Mouse (Mus musculus) liver, embryonic 14.5 days (tissue): Measurements from ENCODE around the gene Maml2. TPM values are rescaled to one million over a fixed set of nuclear protein-coding genes. Genes with fewer than 3 reads are reported as not detected.

ENCODE experiments used
- ATAC-seq: fragments of 200-750 bp; cut with Nextera tagmentation; 2 replicates; pipeline ENCODE4 v1.8.0; 2017; ENCODE audit warnings: moderate number of reproducible peaks, mild to moderate bottlenecking, moderate library complexity; ENCODE audit not compliant: insufficient read depth
- DNase-seq, 3 experiments: peaks; one replicate each; pipeline ENCODE4 v3.0.0-alpha.2; 2012 to 2013; ENCODE audit warnings: low read depth in 3 of 3, low spot score in 3 of 3
- H3K27ac ChIP-seq: fragments of 300-500 bp; sonication (generic); 2 replicates; pipeline ENCODE4 v1.5.1; 2014; ENCODE audit warnings: moderate library complexity, mild to moderate bottlenecking, control low read depth, inconsistent platforms
- H3K27me3 ChIP-seq: fragments of 300-500 bp; sonication (generic); 2 replicates; pipeline ENCODE4 v1.6.1; 2014; ENCODE audit warnings: mild to moderate bottlenecking, low read length, moderate library complexity; ENCODE audit not compliant: control insufficient read depth, insufficient read depth
- H3K36me3 ChIP-seq: fragments of 300-500 bp; sonication (generic); replicated peaks from 2 replicates; pipeline ENCODE4 v1.6.1; 2014; ENCODE audit warnings: low read depth; ENCODE audit not compliant: control insufficient read depth, insufficient read depth
- H3K4me1 ChIP-seq, 2 experiments: fragments of 200-500 bp in 1 of 2; fragments of 300-500 bp in 1 of 2; sonication (generic) in 1 of 2; replicated peaks; 2 replicates each; pipeline ENCODE4 v1.6.1; 2012 to 2014; ENCODE audit warnings: antibody characterized with exemption in 1 of 2, inconsistent platforms in 1 of 2, low read length in 1 of 2; ENCODE audit not compliant: control insufficient read depth in 2 of 2, insufficient read depth in 2 of 2
- H3K4me2 ChIP-seq: fragments of 300-500 bp; sonication (generic); 2 replicates; pipeline ENCODE4 v1.6.1; 2014; ENCODE audit warnings: low read depth, mild to moderate bottlenecking, control low read depth, moderate library complexity
- H3K4me3 ChIP-seq, 2 experiments: fragments of 200-500 bp in 1 of 2; fragments of 300-500 bp in 1 of 2; sonication (generic) in 1 of 2; 2 replicates each; pipeline ENCODE4 v1.5.1; 2012 to 2014; ENCODE audit warnings: low read depth in 2 of 2, low read length in 2 of 2, mild to moderate bottlenecking in 2 of 2, control low read depth in 1 of 2, inconsistent platforms in 1 of 2, moderate library complexity in 1 of 2; ENCODE audit not compliant: insufficient read depth in 1 of 2
- H3K9ac ChIP-seq: fragments of 300-500 bp; sonication (generic); replicated peaks from 2 replicates; pipeline ENCODE4 v1.6.1; 2014; ENCODE audit warnings: mild to moderate bottlenecking, control low read depth, moderate library complexity
- H3K9me3 ChIP-seq: fragments of 300-500 bp; sonication (generic); 2 replicates; pipeline ENCODE4 v1.6.1; 2016; ENCODE audit warnings: low read length, mixed read lengths; ENCODE audit not compliant: control insufficient read depth
- CTCF ChIP-seq: IDR thresholded peaks from 2 replicates; pipeline ENCODE4 v1.5.1; 2016; ENCODE audit warnings: antibody characterized with exemption, low read depth, control low read depth
- EP300 ChIP-seq: IDR thresholded peaks from 2 replicates; pipeline ENCODE4 v1.6.1; 2016; ENCODE audit warnings: antibody characterized with exemption, low read depth
- WGBS: fragments of 180-500 bp; shearing (Covaris S2); extraction: QIAGEN DNeasy Blood & Tissue Kit; methylation state at CpG from one replicate; pipeline ENCODE4 v1.1.7; 2014; ENCODE audit not compliant: insufficient replicate concordance; 5-methylcytosine and 5-hydroxymethylcytosine counted together
- polyA plus RNA-seq, 2 experiments: library from polyadenylated mRNA; depleted of rRNA in 1 of 2; stranded (reverse) in 1 of 2; unstranded in 1 of 2; fragments of >200 nt; fragmentation: Nextera tagmentation in 1 of 2; extraction: Ambion mirVana in 1 of 2; gene quantifications; 2 replicates each; pipeline versions ENCODE4 v1.2.1 to v1.2.3; 2012 to 2014

Gene Maml2
- polyA plus RNA-seq, 2 experiments: 0.65 to 0.66 TPM

- TF ChIP-seq CTCF (no peak), EP300 (no peak)
- no peaks in the 10 kb centered on the region for H3K36me3 ChIP-seq
- H3K4me2 ChIP-seq: no peak overlapping the region
- no peak overlapping the region for H3K4me3 ChIP-seq
- ATAC-seq (no peak), DNase-seq (no peak)
- H3K9me3 ChIP-seq: no peaks in the 10 kb centered on the region
- no peak overlapping the region for H3K9ac ChIP-seq
- WGBS: 63% methylated on average over 5 of the region's 5 CpGs
- no peaks in the 10 kb centered on the region; a peak in 1 of 4 replicates for H3K4me1 ChIP-seq
- H3K27ac ChIP-seq: no peak overlapping the region
- H3K27me3 ChIP-seq: no peaks in the 10 kb centered on the region
Observed at GRCm38 (mm10) chr9:13315393-13315792, 17.6 kb downstream of the Maml2 start.

DNA sequence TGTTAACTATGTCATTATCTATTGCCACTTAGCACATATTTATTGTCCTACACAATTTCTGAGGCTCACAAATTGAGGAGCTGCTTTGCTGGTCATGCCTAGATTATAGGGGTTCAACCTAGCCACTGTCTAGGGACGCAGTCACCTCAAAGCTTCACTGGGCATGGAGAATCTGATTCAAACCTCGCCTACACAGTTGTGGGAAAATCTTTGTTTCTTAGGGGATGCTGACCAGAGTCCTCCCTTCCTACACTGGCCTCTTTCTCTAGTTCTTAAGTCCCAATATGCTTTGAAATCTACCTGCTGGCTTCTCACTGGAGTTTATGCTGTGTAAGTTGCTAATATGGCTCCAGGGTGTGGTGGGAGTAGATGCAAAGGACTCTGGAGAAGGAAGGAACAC, 21.8 kb downstream of the Maml2 start:
- 45% methylated on average over 2 of the region's 2 CpGs for WGBS
- no peak for DNase-seq

DNA sequence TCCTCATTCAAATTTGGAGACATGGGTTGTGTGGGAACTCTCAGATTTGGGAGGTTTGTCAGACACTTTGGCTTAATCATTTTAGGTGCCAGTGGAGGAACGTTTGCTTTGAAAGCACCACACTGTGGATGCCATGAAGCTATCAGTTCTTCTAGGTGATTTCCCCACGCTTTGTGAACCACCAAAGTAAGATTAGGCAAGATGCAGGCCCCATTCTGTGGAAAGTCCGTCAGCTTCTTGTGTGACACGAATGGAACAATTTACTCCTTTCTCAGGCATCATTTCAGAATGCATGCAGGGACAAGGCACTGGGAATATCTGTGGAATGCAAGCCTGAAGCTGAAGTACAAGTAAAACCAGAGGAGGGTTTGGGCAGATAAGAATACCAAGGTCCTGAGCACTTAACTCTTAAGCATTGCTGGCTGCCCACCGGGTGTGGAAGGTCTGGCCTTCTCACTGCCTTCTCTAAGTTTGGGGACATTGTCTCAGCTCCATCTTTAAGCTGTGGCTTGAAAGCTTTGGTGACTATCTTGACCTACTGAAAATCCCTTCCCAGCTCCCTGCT, 23.1 kb downstream of the Maml2 start:
- Histone ChIP-seq H3K4me2 (no peak overlapping the region), H3K36me3 (no peaks in the 10 kb centered on the region), H3K27me3 (no peaks in the 10 kb centered on the region), H3K4me1 (no peaks in the 10 kb centered on the region), H3K4me3 (no peak overlapping the region), H3K27ac (no peak overlapping the region), H3K9me3 (no peaks in the 10 kb centered on the region), H3K9ac (no peak overlapping the region)
- WGBS: 42% methylated on average over 5 of the region's 5 CpGs
- DNase-seq (no peak), ATAC-seq (no peak)
- no peak for TF ChIP-seq CTCF
- TF ChIP-seq EP300: no peak

More for the DNA sequence above, 21.8 kb downstream of the Maml2 start:
- Histone ChIP-seq H3K36me3 (no peaks in the 10 kb centered on the region), H3K27me3 (no peaks in the 10 kb centered on the region), H3K9me3 (no peaks in the 10 kb centered on the region), H3K9ac (no peak overlapping the region), H3K4me1 (no peaks in the 10 kb centered on the region), H3K4me3 (no peak overlapping the region), H3K4me2 (no peak overlapping the region), H3K27ac (no peak overlapping the region)
- no peak for ATAC-seq
- TF ChIP-seq EP300: no peak
- TF ChIP-seq CTCF: no peak

DNA sequence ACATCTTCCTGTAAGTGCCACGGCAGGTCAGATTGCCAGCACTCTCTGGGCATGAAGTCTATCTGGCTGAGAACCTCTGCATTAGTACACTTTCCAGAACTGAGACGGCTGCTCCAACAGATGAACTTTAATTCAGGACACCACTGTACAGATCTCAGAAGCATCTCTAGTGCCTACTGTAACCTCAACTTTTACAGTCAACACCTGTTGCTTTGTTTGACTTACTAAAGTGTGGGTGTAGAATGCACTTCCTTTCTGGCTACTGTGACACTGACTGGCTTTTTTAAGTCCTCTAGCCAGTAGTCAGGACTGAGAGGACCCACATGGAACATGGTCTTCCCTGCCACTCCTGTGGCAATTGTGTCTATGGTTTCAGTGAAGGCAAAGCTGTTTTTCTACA, 25.3 kb downstream of the Maml2 start:
- H3K4me1 ChIP-seq: no peaks in the 10 kb centered on the region
- no peak overlapping the region for H3K4me3 ChIP-seq
- WGBS: 41% methylated on average over 2 of the region's 2 CpGs
- no peak overlapping the region for H3K27ac ChIP-seq
- TF ChIP-seq EP300: no peak
- no peak for TF ChIP-seq CTCF
- H3K9ac ChIP-seq: no peak overlapping the region
- no peaks in the 10 kb centered on the region for H3K36me3 ChIP-seq
- H3K4me2 ChIP-seq: no peak overlapping the region
- ATAC-seq (no peak), DNase-seq (no peak)
- H3K27me3 ChIP-seq: no peaks in the 10 kb centered on the region
- H3K9me3 ChIP-seq: no peaks in the 10 kb centered on the region

GRCm38 (mm10) chr9:13323612-13324011, 25.9 kb downstream of the Maml2 start:
- no peak overlapping the region for H3K27ac ChIP-seq
- no peak overlapping the region for H3K9ac ChIP-seq
- no peak for TF ChIP-seq CTCF
- no peak for TF ChIP-seq EP300
- H3K4me1 ChIP-seq: no peaks in the 10 kb centered on the region
- no peaks in the 10 kb centered on the region for H3K9me3 ChIP-seq
- WGBS: 3% methylated on average over 1 of the region's 1 CpGs
- DNase-seq (no peak), ATAC-seq (no peak)
- H3K4me2 ChIP-seq: no peak overlapping the region
- no peaks in the 10 kb centered on the region for H3K27me3 ChIP-seq
- H3K4me3 ChIP-seq: no peak overlapping the region
- no peaks in the 10 kb centered on the region for H3K36me3 ChIP-seq
